Mouse (Mus musculus) olfactory bulb, adult 2 months (tissue): ENCODE data around the gene Galnt3.

ENCODE experiments used
- CTCF ChIP-seq: fragments of 200-500 bp; IDR thresholded peaks from 2 replicates; pipeline ENCODE4 v1.5.1; 2012; ENCODE audit warnings: low read depth, mild to moderate bottlenecking, low read length, moderate library complexity; ENCODE audit not compliant: insufficient read depth
- POLR2A ChIP-seq: fragments of 200-500 bp; IDR thresholded peaks from 2 replicates; pipeline ENCODE4 v1.6.1; 2012; ENCODE audit warnings: mild to moderate bottlenecking, low read depth, low read length, moderate library complexity; ENCODE audit not compliant: insufficient read depth

- TF ChIP-seq CTCF, result no peak
- TF ChIP-seq POLR2A, result no peak
These were observed 20.0 kb upstream of the Galnt3 start for GRCm38 (mm10) chr2:66144770-66145169.
